Mouse (Mus musculus) limb, embryonic 14.5 days (tissue): Measurements from ENCODE around the gene Slc39a11. TPM values are rescaled to one million over a fixed set of nuclear protein-coding genes. Genes with fewer than 3 reads are reported as not detected.

ENCODE experiments used
- ATAC-seq: fragments of 200-750 bp; cut with Nextera tagmentation; 2 replicates; pipeline ENCODE4 v1.8.0; 2017; ENCODE audit warnings: low read depth, moderate number of reproducible peaks, moderate TSS enrichment; ENCODE audit not compliant: low FRiP score
- DNase-seq: peaks from one replicate; pipeline ENCODE4 v3.0.0-alpha.2; 2015; ENCODE audit warnings: low spot score
- H3K27ac ChIP-seq: fragments of 300-500 bp; sonication (generic); replicated peaks from 2 replicates; pipeline ENCODE4 v1.5.1; 2014; ENCODE audit warnings: low read depth, mild to moderate bottlenecking, low read length, moderate library complexity, mixed read lengths
- H3K27me3 ChIP-seq: fragments of 300-500 bp; sonication (generic); 2 replicates; pipeline ENCODE4 v1.6.1; 2014; ENCODE audit warnings: low read length, mixed read lengths; ENCODE audit not compliant: control insufficient read depth, insufficient read depth
- H3K36me3 ChIP-seq: fragments of 300-500 bp; sonication (generic); 2 replicates; pipeline ENCODE4 v1.6.1; 2014; ENCODE audit warnings: mild to moderate bottlenecking, low read length, moderate library complexity, mixed read lengths; ENCODE audit not compliant: control insufficient read depth, insufficient read depth
- H3K4me1 ChIP-seq: fragments of 300-500 bp; sonication (generic); 2 replicates; pipeline ENCODE4 v1.6.1; 2014; ENCODE audit warnings: antibody characterized with exemption, low read length, mixed read lengths; ENCODE audit not compliant: control insufficient read depth, insufficient read depth
- H3K4me2 ChIP-seq: fragments of 300-500 bp; sonication (generic); replicated peaks from 2 replicates; pipeline ENCODE4 v1.6.1; 2014; ENCODE audit warnings: low read depth, mild to moderate bottlenecking, low read length, moderate library complexity; ENCODE audit not compliant: severe bottlenecking
- H3K4me3 ChIP-seq: fragments of 300-500 bp; sonication (generic); replicated peaks from 2 replicates; pipeline ENCODE4 v1.5.1; 2014; ENCODE audit warnings: low read length
- H3K9ac ChIP-seq: fragments of 300-500 bp; sonication (generic); 2 replicates; pipeline ENCODE4 v1.6.1; 2014; ENCODE audit warnings: mild to moderate bottlenecking, low read depth, low read length, moderate library complexity; ENCODE audit not compliant: severe bottlenecking
- H3K9me3 ChIP-seq: fragments of 300-500 bp; sonication (generic); 2 replicates; pipeline ENCODE4 v1.6.1; 2016; ENCODE audit warnings: low read length; ENCODE audit not compliant: control insufficient read depth
- POLR2A ChIP-seq: fragments of 200-500 bp; IDR thresholded peaks from 2 replicates; pipeline ENCODE4 v1.8.0; 2012; ENCODE audit warnings: inconsistent platforms, mild to moderate bottlenecking, moderate library complexity, borderline replicate concordance; ENCODE audit not compliant: insufficient read depth, insufficient read length; ENCODE audit errors: extremely low read depth
- whole genome bisulfite sequencing: fragments of 180-500 bp; shearing (Covaris S2); extraction: QIAGEN DNeasy Blood & Tissue Kit; methylation state at CpG from one replicate; pipeline ENCODE4 v1.1.7; 2014; 5-methylcytosine and 5-hydroxymethylcytosine counted together
- polyA plus RNA-seq, 2 experiments: library from polyadenylated mRNA; depleted of rRNA in 1 of 2; stranded (reverse) in 1 of 2; unstranded in 1 of 2; fragments of >200 nt; fragmentation: Nextera tagmentation in 1 of 2; extraction: Ambion mirVana in 1 of 2; gene quantifications; 2 replicates each; pipeline versions ENCODE4 v1.2.1 to v1.2.3; 2012 to 2014

Gene Slc39a11
- polyA plus RNA-seq, 2 experiments, result 17.2 to 24.5 TPM

DNA sequence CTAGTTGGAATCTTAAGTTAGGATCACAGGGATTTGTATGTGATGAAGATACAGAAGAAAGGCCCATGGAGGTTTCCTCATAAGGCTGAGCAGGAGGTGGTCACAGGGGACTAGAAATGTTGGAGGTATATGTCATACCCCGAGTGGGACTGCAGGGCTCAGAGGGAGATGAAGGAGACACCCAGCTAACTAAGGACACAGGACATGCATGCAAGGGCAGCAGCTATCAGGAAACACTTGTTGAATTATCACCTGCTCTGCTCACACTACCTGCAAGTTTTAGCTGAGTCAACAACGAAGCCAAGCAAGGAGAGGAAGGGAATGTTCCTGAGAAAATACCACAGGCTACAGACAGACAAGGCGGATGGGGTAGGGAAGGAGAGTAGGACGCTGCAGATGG is 17.8 kb upstream of the Slc39a11 start:
- H3K27ac ChIP-seq, result no peak overlapping the region
- ATAC-seq, result no peak
- H3K36me3 ChIP-seq, result peaks cover 49% of the 10 kb centered on the region
- DNase-seq, result no peak
- no peaks in the 10 kb centered on the region for H3K9me3 ChIP-seq
- no peak overlapping the region for H3K4me3 ChIP-seq
- H3K4me1 ChIP-seq, result no peaks in the 10 kb centered on the region
- H3K4me2 ChIP-seq, result no peak overlapping the region
- TF ChIP-seq POLR2A, result no peak
- no peak overlapping the region for H3K9ac ChIP-seq
- no peaks in the 10 kb centered on the region for H3K27me3 ChIP-seq
- WGBS, result 74% methylated on average over 4 of the region's 4 CpGs

- Histone ChIP-seq H3K27ac (no peak overlapping the region), H3K27me3 (no peaks in the 10 kb centered on the region), H3K4me3 (no peak overlapping the region), H3K9me3 (no peaks in the 10 kb centered on the region), H3K9ac (no peak overlapping the region), H3K4me1 (no peaks in the 10 kb centered on the region), H3K4me2 (no peak overlapping the region), H3K36me3 (peaks cover 48% of the 10 kb centered on the region)
- ATAC-seq, result no peak
- no peak for TF ChIP-seq POLR2A
- WGBS, result 63% methylated on average over 2 of the region's 2 CpGs
- no peak for DNase-seq
Measured at GRCm38 (mm10) chr11:113667122-113667521, 17.2 kb upstream of the Slc39a11 start.

DNA sequence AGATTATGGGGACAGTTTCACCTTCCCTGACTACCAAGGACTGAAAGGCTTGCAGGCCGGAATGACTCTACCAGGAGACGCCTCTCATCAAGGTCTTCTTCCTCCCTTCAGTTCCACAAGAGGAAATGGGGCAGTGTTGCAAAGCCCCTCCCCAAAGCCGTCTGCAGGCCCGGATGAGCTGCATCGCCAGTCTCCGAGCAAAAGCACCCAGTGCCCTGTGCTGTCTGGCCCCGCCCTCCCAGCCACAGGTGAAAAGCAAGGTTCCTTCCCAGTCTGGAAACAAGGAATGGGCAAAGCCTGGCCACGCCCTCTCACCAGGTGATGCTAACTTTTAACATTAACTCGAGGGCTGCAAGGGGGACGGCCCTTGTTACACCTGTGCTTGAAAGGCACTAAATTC is 16.8 kb upstream of the Slc39a11 start:
- no peak overlapping the region for H3K9ac ChIP-seq
- 54% methylated on average over 10 of the region's 10 CpGs for WGBS
- H3K27me3 ChIP-seq, result no peaks in the 10 kb centered on the region
- H3K4me1 ChIP-seq, result no peaks in the 10 kb centered on the region
- peaks cover 50% of the 10 kb centered on the region for H3K36me3 ChIP-seq
- no peaks in the 10 kb centered on the region for H3K9me3 ChIP-seq
- ATAC-seq (no peak), DNase-seq (no peak)
- TF ChIP-seq POLR2A, result no peak
- H3K27ac ChIP-seq, result no peak overlapping the region
- H3K4me3 ChIP-seq, result no peak overlapping the region
- H3K4me2 ChIP-seq, result no peak overlapping the region

- Histone ChIP-seq H3K4me1 (no peaks in the 10 kb centered on the region), H3K4me3 (no peak overlapping the region), H3K4me2 (no peak overlapping the region), H3K9ac (no peak overlapping the region), H3K9me3 (no peaks in the 10 kb centered on the region), H3K36me3 (peaks cover 51% of the 10 kb centered on the region), H3K27ac (no peak overlapping the region), H3K27me3 (no peaks in the 10 kb centered on the region)
- no peak for ATAC-seq
- WGBS, result 75% methylated on average over 6 of the region's 6 CpGs
- no peak for TF ChIP-seq POLR2A
- DNase-seq, result no peak
Measured at GRCm38 (mm10) chr11:113666205-113666604, 16.3 kb upstream of the Slc39a11 start.

DNA sequence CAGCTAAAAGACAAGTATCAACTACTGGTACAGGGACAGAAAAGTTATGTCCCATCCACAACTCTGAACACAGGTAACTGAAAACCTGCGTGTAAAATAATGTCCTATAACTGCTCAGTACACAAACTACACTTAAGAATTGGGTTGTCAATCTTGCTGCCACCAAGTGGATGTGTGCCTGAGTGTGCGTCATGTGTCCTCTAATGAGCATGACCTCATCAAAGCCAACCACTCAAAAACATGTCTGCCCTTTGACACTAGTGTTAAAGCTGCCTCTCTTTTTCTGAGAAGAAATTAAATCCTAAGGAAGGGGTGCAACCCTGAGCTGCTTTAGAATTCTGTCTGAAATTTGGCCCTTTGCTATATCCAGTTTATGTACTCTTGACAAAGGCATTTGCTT is 14.4 kb upstream of the Slc39a11 start:
- Histone ChIP-seq H3K9ac (no peak overlapping the region), H3K27me3 (no peaks in the 10 kb centered on the region), H3K27ac (no peak overlapping the region), H3K4me3 (no peak overlapping the region), H3K9me3 (no peaks in the 10 kb centered on the region), H3K4me2 (no peak overlapping the region), H3K4me1 (no peaks in the 10 kb centered on the region), H3K36me3 (peaks cover 57% of the 10 kb centered on the region)
- WGBS, result 65% methylated on average over 2 of the region's 2 CpGs
- no peak for TF ChIP-seq POLR2A
- DNase-seq (no peak), ATAC-seq (no peak)

DNA sequence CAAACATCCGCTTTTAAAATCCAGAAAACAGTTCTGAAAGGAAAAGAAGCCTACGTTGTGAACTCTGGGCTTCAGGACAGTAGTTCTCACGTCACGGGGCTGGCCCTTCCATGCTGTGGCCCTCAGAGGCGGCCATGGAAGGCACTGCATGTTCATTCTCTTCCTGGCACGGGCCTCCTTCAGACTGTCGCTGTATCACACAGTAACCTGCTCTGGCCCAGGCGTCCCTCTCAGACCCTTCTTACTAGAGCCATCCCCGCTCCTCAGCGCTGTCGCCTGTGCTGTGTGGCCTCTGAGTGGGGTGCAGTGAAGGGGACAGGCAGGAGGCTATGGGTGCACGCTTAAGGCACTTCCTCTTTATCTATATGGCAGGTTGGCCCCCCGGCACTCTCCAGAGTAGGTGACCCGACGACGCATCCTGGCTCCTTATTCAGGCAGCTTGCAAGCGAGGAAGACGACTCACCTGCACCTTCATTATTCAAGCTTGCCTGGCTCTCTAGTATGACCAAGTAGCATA is 12.0 kb upstream of the Slc39a11 start:
- ATAC-seq, result no peak
- Histone ChIP-seq H3K27me3 (no peaks in the 10 kb centered on the region), H3K4me3 (no peak overlapping the region), H3K9me3 (no peaks in the 10 kb centered on the region), H3K36me3 (peaks cover 70% of the 10 kb centered on the region), H3K4me2 (no peak overlapping the region), H3K4me1 (no peaks in the 10 kb centered on the region), H3K9ac (no peak overlapping the region), H3K27ac (no peak overlapping the region)
- WGBS, result 92% methylated on average over 18 of the region's 18 CpGs
- no peak for DNase-seq
- TF ChIP-seq POLR2A, result no peak
